Mouse (Mus musculus) granulocyte monocyte progenitor cell, adult 5-6 weeks (primary cell): ENCODE results near the gene Stpg4. TPM values are rescaled to one million over a fixed set of nuclear protein-coding genes. Genes with fewer than 3 reads are reported as not detected.

ENCODE experiments used
- ATAC-seq: replicated peaks from 2 replicates; pipeline ENCODE4 v1.8.0; 2016; ENCODE audit warnings: mild to moderate bottlenecking, moderate TSS enrichment, inconsistent platforms; ENCODE audit not compliant: poor library complexity, severe bottlenecking
- total RNA-seq, 2 experiments: library from RNA; stranded (forward) in 1 of 2; stranded (reverse) in 1 of 2; fragments of 200-712, 200-1000 nt in 1 of 2; fragments of >200 nt in 1 of 2; fragmentation: Nextera tagmentation in 1 of 2; gene quantifications; 2 replicates each; pipeline ENCODE4 v1.2.3; 2014 to 2017

Stpg4 gene
- total RNA-seq, 2 experiments from 2014 or later: not detected

- ATAC-seq: no peak
Observed at GRCm38 (mm10) chr17:87380681-87381080, 46.9 kb downstream of the Stpg4 start.

DNA sequence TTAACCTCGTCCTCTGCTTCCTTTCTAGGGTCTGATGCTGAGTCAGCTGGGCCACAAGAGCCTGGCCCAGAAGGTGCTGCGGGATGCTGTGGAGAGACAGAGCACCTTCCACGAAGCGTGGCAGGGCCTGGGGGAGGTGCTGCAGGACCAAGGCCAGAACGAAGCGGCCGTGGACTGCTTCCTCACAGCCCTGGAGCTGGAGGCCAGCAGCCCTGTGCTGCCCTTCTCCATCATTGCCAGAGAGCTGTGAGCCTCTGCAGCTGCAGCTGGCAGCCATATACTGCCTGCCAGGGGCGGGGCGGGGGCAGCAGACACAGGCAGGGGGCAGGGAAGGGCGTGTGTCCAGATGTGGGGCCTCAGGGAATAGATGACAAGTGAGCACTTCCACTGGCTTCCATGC, 47.7 kb downstream of the Stpg4 start:
- no peak for ATAC-seq

DNA sequence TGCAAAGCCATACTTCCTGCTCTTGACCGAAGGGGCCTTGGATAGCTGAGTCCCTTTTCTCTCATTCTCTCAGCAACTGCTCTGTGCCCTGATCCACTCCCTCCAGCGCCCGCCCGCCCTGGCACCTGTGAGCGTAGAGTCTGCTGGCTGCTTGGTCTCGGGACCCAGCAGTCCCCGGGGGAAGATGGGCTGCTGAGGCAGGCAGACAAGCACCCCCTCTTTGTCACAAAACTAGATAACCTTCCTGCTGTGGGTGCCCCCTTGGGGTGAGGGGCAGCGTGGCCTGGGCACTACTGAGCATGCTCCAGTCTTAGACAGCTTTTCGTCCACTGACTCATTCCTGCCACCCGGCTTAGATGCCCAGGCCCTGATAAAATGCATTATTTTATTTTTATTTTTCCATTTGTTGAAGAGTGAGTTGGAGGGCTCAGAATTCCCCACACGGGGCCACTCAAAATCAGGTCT, 48.3 kb downstream of the Stpg4 start:
- no peak for ATAC-seq

DNA sequence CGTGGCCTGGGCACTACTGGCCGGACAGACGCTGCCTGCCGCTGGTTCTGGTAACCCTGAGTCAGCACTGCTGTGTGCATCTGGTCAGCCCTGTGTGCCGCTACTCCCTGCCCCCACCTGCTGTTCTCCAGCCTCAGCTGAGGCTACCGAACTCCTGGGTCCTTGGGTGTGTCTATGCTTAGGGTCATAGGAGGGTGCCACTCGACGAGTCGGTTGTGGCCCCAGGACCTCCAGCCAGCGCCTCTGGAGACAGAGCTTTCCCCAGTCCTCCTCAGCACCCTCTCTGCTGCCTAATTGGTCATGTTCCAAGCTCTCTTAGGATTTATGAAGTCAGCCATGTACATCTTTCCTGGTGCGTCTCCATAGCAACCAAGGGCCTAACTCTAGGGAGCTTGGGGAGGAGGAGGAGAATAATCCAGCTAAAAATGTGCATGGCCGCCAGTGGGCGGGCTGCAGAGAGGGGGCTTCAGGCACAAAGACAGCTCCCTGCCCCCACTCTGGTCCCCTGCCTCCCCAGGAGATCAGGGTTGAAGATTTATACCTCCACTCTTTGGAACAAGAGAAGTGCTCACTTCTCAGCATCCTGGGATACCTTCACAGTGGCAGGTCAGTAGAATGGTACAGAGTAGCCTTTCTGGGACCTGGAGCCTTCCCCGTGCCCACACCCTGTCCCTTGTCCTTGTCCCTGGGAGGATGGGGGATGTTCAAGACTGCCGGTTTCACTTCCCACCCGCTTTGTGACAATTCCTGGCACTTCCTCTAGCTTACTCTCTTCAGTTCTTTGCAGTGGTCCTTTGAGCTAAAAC, 49.0 kb downstream of the Stpg4 start:
- peak; percentile 64 for ATAC-seq

- no peak for ATAC-seq
Observed at GRCm38 (mm10) chr17:87377536-87377935, 50.0 kb downstream of the Stpg4 start.

GRCm38 (mm10) chr17:87376831-87377471, 50.6 kb downstream of the Stpg4 start:
- no peak for ATAC-seq

DNA sequence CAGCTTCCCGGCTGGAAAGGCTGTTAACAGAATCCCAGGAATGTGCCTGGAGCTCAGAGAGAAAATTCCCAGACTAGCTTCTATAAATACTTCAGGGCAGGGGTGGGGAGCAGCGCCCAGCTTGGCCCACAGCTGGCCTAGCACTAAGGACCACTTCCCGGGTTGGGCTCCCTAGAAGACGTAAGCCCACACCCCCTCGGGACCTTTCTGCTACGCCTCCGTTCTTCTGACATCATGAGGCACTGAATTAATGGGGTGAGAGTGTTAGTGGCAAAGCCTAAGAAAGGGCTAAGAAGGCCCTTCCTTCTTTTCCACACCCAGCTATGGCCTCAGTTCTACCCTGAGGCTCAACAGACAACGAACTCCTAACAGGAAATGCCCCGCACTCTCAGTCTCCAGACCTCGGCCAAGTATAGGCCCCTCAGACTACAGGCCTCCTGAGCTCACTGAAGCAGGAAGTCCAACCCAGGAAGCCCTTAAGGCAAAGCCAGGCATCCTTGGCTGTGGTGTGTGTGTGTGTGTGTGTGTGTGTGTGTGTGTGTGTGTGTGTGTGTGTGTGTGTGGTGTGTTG, 51.5 kb downstream of the Stpg4 start:
- peak; percentile 26 for ATAC-seq

DNA sequence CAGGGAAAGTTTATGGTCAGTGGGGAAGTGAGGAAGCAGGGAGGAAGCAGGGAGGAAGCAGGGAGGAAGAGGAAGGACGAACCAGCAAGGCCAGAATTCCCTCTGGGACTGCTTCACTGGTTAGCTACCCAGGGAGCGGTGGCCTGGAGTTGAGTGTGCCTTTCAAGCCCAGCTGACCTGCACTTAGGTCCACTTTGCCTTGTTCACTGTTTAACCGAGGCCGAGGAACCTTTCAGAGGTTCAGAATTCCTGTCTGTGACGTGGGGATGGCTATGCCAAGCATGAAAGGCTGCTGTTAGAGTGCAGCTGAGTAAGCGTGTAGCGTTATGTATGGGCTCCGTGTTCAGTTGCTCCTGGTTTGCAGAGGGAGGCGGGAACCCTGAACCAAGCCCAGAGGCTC, 54.2 kb downstream of the Stpg4 start:
- ATAC-seq: no peak

GRCm38 (mm10) chr17:87372189-87372588, 55.4 kb downstream of the Stpg4 start:
- no peak for ATAC-seq

GRCm38 (mm10) chr17:87369270-87369759, 58.2 kb downstream of the Stpg4 start:
- ATAC-seq: no peak

DNA sequence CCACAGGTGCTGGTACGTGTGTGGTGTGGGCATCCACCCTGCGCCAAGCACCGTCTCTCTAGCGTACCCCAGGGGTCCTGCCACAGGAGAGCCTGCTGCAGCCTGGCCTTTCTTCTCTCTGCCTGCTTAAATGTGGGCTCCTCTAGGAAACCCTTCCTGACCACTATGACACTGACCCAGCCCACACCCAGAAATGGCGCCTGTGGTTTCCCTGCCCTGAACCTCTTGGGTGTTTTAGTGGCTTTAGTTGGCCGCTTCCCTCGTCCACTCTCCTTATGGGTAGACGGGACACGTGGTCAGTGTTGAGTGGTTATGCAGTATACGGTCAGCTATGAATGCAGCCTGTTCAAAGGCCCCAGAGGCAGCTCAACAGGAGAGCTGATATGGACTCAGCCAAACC, 59.1 kb downstream of the Stpg4 start:
- no peak for ATAC-seq

DNA sequence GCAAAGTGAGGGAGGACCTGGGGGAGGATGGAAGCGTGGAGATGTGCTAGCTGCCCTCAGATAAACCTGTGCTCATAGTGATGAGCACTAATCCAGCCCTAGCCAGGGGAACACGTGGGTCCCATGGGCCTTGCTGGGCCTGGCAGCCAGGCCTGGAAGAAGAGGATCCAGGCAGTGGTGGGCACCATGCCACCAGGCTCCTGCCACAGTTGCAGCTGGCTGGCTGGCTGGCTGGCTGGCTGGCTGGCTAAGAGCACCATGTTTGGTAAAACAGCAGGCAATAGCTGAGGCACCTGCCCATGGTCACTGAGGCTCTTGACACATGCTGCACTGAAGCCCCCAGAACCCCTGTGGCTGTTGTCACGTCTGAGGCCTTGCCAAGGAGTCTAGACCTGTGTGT, 59.9 kb downstream of the Stpg4 start:
- ATAC-seq: no peak

DNA sequence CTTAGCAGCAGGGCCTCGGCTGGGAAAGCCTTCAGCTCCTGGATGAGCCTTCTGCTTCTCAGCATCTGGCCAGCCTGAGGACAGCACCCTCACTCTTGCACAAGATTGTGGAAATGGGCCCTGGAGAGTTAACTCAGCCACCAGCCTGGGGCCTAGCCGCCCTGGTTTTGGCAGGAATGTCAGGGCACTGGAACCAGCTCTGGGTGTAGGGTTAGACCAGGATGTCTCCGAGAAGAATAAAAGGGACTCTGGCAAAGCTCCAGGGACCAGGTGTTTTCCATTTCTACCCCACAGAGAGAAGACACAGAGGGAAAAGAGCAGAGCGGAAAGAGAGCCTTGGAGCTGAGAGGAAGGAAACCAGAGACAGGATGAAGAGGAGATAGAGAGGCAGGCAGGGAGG, 60.3 kb downstream of the Stpg4 start:
- ATAC-seq: no peak

- no peak for ATAC-seq
Observed at GRCm38 (mm10) chr17:87366520-87366919, 61.0 kb downstream of the Stpg4 start.

GRCm38 (mm10) chr17:87365268-87365667, 62.3 kb downstream of the Stpg4 start:
- ATAC-seq: peak; percentile 81

- no peak for ATAC-seq
Observed at GRCm38 (mm10) chr17:87364108-87364507, 63.4 kb downstream of the Stpg4 start.

DNA sequence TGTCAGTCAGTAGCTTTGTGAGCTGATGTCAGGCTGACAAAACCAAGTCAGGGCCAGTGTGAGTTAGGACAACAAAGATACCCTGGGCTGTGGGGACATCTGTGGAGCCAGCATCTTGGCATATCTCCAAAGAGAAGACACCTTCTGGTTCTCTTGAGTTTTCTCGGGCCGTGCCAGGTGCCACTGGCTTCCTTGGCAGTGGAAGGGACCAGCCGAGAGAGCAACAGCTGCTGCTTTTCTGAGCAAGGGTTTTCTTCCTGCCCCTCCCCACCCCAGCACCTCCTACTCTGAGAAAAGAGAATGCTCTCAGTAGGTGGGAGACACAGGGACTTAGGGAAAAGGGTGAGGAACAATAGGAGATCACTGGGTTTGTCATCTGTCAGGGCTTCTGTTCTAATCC, 66.4 kb downstream of the Stpg4 start:
- ATAC-seq: no peak

DNA sequence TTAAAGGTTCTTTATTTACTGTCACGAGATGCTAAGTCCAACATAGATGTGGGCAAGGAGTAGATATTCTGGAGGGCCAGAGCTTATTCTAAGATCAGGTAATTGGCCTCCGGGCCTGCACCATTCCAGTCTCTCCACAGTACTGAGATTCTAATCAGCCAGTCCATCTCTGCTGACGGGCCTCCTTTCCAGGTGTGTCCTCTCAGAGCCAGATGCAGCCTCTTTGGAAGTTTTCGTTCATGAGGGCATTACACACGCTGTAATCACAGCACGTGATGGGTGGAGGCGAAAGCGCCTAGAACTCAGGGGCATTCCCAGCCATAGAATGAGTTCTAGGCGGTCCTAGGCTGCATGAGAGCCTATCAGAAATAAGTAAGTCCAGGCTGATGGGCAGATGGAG, 70.0 kb downstream of the Stpg4 start:
- no peak for ATAC-seq

DNA sequence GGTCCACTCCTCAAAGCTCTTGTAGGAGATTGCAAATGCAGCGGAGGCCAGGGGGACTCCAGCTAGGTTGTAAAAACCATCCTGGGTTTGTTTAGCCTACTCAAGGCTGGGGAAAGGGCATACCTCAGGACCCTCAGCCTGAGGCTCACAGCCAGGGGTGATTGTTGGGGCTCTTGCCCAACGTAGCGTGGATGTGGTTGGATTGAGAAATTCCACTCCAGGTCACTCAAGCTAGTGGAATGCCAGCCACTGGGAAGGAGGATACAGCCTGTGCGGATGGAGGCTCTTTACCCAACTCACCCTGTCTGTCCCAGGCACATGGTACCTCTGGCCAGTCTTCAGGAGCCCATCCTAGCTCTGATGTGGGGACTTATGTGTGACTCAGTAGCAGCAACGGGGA, 71.3 kb downstream of the Stpg4 start:
- no peak for ATAC-seq

DNA sequence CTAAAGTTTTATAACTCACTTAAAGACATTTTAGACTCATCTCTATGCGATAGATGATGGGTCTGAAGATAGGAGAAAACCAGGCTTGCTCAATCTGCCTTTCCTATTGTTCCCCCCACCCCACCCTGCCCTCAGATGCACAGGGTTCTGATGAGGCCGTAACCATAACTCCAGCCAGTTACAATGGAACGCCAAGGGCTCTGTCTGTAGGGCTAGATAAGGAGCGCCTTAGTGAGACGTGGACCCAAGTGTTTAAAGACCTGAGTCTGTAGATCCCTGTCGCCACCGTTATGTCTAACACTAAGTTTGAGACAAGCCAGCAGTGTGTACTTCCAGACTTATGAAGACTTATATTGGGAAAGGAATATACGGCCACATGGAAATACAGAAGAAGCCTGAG, 72.1 kb downstream of the Stpg4 start:
- no peak for ATAC-seq

- no peak for ATAC-seq
Observed at GRCm38 (mm10) chr17:87353745-87354320, 73.7 kb downstream of the Stpg4 start.
